Mouse (Mus musculus) gastrocnemius, postnatal 4 days (tissue): Measurements from ENCODE around the gene Appl1. TPM values are rescaled to one million over a fixed set of nuclear protein-coding genes. Genes with fewer than 3 reads are reported as not detected.

Experiments
- DNase-seq, 2 experiments: peaks; one replicate each; pipeline ENCODE4 v3.0.0; 2021 to 2022; ENCODE audit warnings: low spot score in 2 of 2, mixed read lengths in 2 of 2
- long read RNA-seq, 2 experiments: library from polyadenylated mRNA; stranded (forward); transcript quantifications; one replicate each; pipeline ENCODE4 v2.0.0; 2021
- total RNA-seq, 2 experiments: library from RNA; stranded (reverse); gene quantifications; 2 replicates each; pipeline ENCODE4 v1.2.3; 2021

Appl1 gene
- total RNA-seq: 10 to 100 TPM; 30.7 to 31.7 TPM
- long read RNA-seq, experiment 1, full-length matches to known transcripts: 25 of 37 reads
- long read RNA-seq, experiment 1, partial matches to known transcripts: 3 of 37 reads
- long read RNA-seq, experiment 1, other reads (novel, unspliced or antisense): 9 of 37 reads
- long read RNA-seq, experiment 2, full-length matches to known transcripts: 34 of 43 reads
- long read RNA-seq, experiment 2, partial matches to known transcripts: 2 of 43 reads
- long read RNA-seq, experiment 2, other reads (novel, unspliced or antisense): 7 of 43 reads

DNA sequence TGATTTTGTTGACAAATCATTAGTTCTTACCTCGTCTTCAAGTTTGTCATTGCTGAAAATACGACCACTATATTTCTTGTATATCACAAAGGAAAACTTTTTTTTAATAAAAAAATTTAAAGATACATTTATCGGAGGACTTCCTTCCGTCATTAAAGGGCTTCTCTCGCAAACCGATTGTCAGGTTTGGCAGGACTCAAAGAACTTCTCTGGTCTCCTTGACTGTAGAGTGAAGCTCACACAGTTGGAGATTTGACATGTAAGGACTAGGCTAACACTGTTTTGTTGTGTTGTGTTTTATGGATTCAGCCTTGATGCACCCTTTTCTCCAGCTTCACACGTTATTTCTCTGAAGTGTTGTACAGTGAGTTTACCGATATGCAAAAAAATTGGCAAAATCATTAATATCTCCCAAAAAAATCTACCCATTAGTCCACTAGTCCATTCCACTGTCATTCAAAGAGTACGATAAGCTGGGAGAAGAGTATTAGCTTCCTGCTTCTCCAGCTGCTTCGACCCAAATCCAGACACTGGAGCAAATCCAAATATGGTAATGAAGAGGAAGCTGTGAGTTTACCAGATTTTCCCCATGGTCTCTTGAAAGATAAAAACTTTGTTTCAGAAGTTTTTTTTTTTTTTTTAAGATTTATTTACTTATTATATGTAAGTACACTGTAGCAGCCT is at the start of gene Appl1:
Appl1 (minus strand) TSS at position 127 of the 684 bp plus-strand sequence.
- DNase-seq: no peak

DNA sequence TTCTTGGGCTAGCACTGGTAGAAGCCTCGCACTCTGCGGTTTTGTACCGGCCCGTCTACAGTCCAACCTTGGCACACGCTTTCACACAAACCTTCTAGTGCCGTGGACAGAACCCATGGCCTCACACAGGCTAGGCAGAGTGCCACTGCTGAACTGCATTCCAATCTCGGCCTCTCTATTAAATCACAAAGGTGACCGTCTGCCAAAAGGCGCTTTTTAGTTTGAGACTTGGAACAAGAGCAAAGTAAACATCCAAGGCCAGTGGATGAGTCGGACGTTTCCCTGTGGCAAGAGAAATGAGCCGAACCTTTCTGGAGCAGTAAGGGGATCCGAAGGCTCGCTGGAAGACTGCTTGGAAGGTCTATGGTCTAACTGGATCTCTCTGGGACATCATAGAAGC is 48.8 kb upstream of the Appl1 start:
- DNase-seq: no peak

DNA sequence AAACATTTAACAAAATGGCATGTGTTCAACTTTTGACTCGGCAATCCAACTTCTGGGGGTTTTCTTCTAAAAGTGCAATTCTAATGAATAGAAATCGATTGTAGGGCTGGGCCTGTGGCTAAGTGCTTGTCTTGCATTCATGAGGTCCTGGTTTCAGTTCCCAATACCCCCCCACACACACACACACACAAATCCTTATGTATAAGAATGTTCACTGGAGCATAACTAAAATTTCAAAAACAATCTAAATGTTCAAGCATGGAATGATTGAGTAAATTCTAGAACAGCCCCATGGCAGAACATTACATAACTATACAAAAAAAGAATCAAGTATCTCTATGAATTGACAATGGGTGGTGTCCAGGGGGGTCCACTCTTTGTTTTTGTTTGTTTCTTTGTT is 46.9 kb upstream of the Appl1 start:
- DNase-seq: no peak

- no peak for DNase-seq
These were observed 42.6 kb upstream of the Appl1 start for GRCm38 (mm10) chr14:27013658-27014057.

- DNase-seq: no peak
These were observed 40.5 kb upstream of the Appl1 start for GRCm38 (mm10) chr14:27011561-27011960.

- DNase-seq: no peak
These were observed 34.9 kb upstream of the Appl1 start for GRCm38 (mm10) chr14:27005937-27006336.

DNA sequence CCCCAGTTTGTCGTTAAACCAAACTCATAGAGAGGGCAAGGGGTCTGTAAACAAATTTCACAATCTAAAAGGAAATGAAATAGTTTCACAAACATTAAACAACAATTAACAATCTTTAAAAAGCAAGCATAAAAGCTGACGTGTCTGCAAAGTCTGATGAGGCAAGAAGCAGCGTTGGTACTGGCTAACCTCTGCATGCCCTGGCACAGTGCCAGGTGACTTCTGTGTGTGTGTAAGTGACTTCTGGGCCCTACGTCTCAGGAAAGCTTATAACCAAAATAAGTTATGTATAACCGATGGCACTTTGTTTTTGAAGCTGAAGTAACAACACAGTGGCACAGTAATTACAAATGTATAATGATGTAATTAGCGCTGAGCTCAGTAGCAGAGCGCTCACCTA is 33.9 kb upstream of the Appl1 start:
- DNase-seq: no peak

DNA sequence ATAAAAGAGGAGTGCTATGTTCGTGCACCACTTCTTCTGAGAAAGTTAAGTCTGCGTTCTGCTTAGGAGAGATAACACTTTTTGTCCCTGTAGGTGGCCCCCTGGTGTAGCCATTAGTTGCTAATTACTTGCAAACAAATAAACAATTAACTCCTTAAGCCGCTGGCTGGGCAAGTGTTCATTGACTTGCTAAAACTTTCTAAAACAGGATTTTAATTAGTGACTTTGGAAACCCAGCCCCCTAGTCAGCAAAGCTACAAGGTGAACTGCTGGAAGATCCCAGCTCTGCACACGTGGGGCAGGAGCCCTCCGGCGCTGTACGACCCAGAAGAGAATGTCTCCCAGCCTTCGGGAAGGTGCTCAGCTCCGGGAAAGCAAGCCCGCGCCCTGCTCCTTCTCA is 29.4 kb upstream of the Appl1 start:
- DNase-seq: no peak

DNA sequence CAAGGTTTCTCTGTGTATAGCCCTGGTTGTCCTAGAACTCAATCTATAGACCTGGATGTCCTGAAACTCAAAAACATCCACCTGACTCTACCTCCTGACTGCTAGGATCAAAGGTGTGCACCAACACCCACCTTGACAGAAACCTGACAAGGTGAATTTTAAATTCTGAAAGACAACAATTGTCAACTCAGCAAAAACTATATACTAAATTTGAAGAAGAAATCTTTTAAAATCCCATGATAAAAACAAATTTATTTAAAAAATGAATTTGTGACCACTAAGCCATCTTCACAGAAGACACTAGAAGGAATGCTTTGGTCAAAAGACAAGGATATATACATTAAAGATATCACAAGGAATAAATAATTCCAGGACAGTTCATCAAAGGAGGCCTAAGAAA is 25.2 kb upstream of the Appl1 start:
- no peak for DNase-seq

- DNase-seq: peak; percentile 36 to 64
These were observed 23.2 kb upstream of the Appl1 start, which contains the start of gene Hesx1 for GRCm38 (mm10) chr14:26994211-26994741. Gene Hesx1 (plus strand): TSS chr14:26994416.

- DNase-seq: no peak
These were observed 22.4 kb upstream of the Appl1 start for GRCm38 (mm10) chr14:26993427-26993826.

DNA sequence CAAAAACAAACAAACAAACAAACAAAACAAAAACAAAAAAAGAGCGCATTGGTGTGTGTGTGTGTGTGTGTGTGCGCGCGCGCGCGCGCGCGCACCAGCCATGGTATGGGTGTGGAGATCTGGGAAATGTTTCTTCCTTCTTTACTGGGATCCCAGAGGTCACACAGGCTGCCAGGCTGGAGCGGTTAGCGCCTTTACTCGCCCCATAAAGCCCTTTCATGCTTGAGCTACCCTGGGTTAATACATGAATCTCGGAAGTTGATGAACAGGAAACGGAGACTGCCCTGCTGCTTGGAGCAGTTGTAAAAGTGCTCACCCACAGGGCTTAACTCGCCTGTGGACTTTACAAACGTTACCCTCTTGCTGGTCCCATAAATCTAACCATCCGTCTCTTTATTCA is 20.6 kb upstream of the Appl1 start:
- DNase-seq: no peak

- no peak for DNase-seq
These were observed 17.7 kb upstream of the Appl1 start for GRCm38 (mm10) chr14:26988694-26989093.

- DNase-seq: no peak
These were observed 11.1 kb upstream of the Appl1 start for GRCm38 (mm10) chr14:26982150-26982530.

- no peak for DNase-seq
These were observed 10.6 kb upstream of the Appl1 start for GRCm38 (mm10) chr14:26981494-26982149.

DNA sequence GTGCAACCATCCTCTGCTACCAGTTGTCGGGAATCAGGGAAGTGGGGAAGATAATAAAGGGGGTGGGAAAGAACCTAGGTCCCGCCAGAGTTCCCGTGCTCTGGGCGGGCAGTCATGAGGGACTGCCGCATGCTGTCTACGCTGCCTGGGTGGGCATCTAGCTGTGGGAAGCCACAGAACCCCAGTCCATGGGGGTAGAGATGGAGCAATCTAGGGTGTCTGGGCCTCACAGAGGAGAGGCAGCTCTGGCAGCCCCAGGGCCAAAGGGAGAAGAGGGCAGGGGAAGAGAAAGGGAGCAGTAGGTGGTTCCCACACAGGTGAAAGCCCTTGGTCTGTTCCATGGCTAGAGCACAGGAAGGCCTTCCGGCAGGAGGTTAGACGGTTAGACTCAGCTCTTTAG is 10.0 kb upstream of the Appl1 start:
- DNase-seq: no peak

DNA sequence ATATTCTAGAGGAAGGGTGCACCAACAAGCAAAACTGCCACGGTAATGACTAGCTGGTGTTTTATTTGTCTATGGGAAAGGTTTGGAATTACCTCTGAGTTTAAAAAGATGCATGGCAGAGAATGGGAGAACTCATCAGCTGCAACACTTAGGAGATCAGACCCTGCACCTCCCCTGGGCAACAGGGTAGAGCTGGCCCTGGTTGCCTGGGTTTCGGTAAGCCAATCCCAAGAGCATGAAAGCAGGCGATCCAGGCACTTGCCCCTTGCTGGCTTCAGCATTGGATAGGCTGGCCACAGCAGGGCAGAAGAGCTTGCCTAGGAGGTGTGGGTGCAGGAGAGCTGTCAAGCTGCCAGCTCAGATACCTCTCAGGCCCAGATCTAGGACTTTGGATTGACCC is 8.8 kb upstream of the Appl1 start:
- no peak for DNase-seq

DNA sequence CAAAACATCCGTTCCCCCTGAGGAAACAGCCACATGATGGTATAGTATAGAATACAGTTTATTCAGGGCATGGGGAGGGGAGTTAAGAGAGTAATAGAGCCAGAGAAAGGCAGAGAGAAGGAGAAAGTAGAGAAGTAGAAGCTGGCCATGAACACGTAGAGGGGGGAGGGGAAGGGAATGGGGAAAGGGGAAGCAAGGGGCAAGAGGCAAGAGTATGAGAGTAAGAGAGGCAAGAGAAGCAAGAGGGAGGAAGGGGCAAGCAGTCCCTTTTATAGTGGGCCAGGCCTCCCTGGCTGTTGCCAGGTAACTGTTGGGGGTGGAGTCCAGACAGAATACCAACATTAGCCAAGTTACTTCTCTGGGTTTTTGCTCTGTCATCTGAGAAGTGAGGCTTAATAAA is 6.5 kb upstream of the Appl1 start:
- no peak for DNase-seq

GRCm38 (mm10) chr14:26976212-26976611 is 5.2 kb upstream of the Appl1 start:
- no peak for DNase-seq

DNA sequence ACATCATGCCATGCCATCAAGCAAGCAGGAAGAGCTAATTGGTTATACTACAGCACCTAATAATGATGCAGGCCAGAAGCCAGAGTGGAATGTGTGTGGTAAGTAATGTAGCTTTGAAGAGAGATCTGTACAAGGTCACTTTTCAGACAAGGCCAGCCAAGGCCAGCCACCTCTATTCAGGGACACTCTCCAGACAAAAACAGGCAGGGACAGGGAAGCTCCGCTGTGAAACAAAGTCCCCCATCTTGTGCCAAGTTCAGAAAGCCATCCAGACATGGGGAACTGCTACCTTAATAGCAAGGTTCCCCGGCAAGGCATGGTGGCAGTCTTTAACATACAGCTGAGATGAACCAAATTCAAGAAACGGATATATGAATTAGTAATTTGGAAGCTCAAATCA is 4.5 kb upstream of the Appl1 start:
- no peak for DNase-seq

- no peak for DNase-seq
These were observed 2.1 kb upstream of the Appl1 start for GRCm38 (mm10) chr14:26973089-26973488.

- peak; percentile 99 for DNase-seq
These were observed 546 bp downstream of the Appl1 start for GRCm38 (mm10) chr14:26970439-26970932.
